Mouse (Mus musculus): ENCODE data around the gene Ampd2. TPM values are rescaled to one million over a fixed set of nuclear protein-coding genes. Genes with fewer than 3 reads are reported as not detected.
A peak's percentile ranks its signal among the peaks of the same experiment; 100 is the strongest.

Gene Ampd2
- 35.3 and 36.7 TPM in 2 replicates for total RNA-seq (2017)

GRCm38 (mm10) chr3:108086470-108086979 lies at the start of gene Ampd2:
Gene Ampd2, minus strand, starts transcription at chr3:108086651.
- peak; percentile 43 for ATAC-seq (replicated peaks; ENCODE audit: low read depth, poor library complexity, severe bottlenecking)

- peak; percentile 45; the same call in 1 of the 2 replicates for ATAC-seq (replicated peaks; ENCODE audit: low read depth, poor library complexity, severe bottlenecking)
These were observed 48.2 kb upstream of the Ampd2 start for GRCm38 (mm10) chr3:108134701-108135100.

GRCm38 (mm10) chr3:108132484-108132883 lies 46.0 kb upstream of the Ampd2 start:
- peak; percentile 36 for ATAC-seq (replicated peaks; ENCODE audit: low read depth, poor library complexity, severe bottlenecking)

DNA sequence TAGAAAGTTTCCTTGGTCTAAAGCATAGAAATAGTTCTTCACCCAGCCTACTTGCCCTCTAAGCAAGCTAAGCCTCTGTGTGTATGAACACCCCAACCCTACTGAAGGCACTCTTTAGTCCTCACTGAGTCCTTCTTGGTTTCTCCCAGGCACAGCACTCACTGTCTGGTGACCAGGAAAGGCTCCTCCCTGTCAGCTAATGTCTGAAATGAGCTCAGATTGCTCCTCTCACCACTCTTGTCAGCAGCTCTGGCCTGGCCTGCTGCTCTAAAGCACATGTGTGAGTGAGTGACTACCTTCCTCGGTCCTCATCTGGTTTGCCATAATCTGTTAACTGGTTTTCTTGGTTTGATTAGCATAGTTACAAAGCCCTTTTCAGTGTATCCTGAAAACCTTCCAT lies 45.4 kb upstream of the Ampd2 start:
- ATAC-seq (replicated peaks; ENCODE audit: low read depth, poor library complexity, severe bottlenecking) = no peak

DNA sequence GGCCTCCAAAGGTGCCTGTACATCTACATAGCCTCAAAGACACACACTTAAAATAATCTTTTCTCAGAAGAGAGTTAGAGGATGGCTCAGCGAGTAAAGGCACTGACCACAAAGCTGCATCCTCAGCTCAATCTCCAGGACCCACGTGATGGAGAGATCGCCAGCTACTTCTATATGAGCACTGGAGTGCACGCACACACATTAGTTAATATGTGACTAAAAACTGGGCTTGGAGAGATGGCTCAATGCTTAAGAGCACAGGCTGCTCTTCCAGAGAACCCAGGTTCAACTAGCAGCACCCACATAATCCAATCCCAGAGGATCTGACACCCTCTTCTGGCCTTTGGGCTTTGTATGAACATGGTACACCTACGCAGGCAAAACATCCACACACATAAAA lies 44.8 kb upstream of the Ampd2 start:
- no peak for ATAC-seq (replicated peaks; ENCODE audit: low read depth, poor library complexity, severe bottlenecking)

DNA sequence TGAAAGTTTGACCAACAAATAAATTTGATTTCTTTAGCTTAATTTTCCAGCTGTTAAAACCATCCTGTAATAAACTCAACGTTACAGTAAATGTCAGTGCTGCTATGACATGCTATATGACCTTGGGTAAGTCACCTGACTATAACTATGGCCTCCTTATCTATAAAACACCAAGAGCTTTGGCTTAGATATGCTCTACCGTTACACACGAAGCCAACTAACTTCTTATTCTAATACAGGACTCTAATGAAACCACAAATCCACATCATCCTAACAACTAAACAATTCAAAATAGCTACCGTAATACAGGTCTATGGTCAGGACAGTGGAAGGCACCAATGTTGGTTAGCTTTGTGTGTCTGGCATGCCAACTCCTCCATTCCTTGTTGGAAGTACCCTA lies 43.4 kb upstream of the Ampd2 start:
- ATAC-seq (replicated peaks; ENCODE audit: low read depth, poor library complexity, severe bottlenecking) = no peak

- no peak for ATAC-seq (replicated peaks; ENCODE audit: low read depth, poor library complexity, severe bottlenecking)
These were observed 42.9 kb upstream of the Ampd2 start for GRCm38 (mm10) chr3:108129367-108129766.

- ATAC-seq (replicated peaks; ENCODE audit: low read depth, poor library complexity, severe bottlenecking) = no peak
These were observed 42.1 kb upstream of the Ampd2 start for GRCm38 (mm10) chr3:108128520-108128919.

GRCm38 (mm10) chr3:108126327-108126726 lies 39.9 kb upstream of the Ampd2 start:
- no peak for ATAC-seq (replicated peaks; ENCODE audit: low read depth, poor library complexity, severe bottlenecking)

- ATAC-seq (replicated peaks; ENCODE audit: low read depth, poor library complexity, severe bottlenecking) = no peak
These were observed 37.7 kb upstream of the Ampd2 start for GRCm38 (mm10) chr3:108124131-108124530.

GRCm38 (mm10) chr3:108123242-108123641 lies 36.8 kb upstream of the Ampd2 start:
- ATAC-seq (replicated peaks; ENCODE audit: low read depth, poor library complexity, severe bottlenecking) = no peak

DNA sequence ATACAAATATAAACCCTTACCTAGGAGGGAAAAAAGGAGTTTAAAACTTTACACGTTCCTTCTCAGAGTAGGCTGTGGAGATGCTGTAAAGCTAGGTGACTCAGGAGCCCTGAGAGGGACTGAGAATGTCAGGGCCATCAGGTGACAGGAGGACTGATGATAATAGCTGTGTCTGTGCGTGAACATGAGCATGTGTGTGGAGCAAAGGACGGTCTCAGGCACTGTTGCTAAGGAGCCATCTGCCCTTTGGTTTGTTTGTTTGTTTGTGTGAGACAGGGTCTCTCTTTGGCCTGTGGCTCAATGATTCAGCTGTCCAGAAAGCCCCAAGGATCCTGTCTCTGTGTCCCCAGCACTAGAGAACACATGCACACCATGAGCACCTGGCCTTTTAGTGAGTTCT lies 34.6 kb upstream of the Ampd2 start:
- no peak for ATAC-seq (replicated peaks; ENCODE audit: low read depth, poor library complexity, severe bottlenecking)

DNA sequence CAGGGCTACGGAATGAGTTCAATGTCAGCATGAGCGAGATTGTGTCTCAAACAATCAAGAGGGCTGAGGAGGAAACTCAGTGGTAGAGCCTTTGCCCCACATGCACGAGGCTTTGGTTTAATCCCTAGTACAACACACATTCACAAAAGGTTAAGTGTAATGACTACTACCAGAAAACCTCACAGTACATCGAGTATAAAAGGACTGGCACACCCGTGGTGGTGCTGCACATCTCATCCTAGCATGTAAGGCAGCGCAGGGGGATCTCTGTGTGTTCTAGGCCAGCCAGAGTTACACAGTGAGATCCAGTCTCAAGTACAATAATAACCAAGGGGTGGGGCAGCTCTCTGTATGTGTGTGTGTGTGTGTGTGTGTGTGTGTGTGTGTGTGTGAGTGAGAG lies 31.0 kb upstream of the Ampd2 start:
- ATAC-seq (replicated peaks; ENCODE audit: low read depth, poor library complexity, severe bottlenecking) = no peak

GRCm38 (mm10) chr3:108113591-108114289 lies 27.3 kb upstream of the Ampd2 start:
- no peak for ATAC-seq (replicated peaks; ENCODE audit: low read depth, poor library complexity, severe bottlenecking)

DNA sequence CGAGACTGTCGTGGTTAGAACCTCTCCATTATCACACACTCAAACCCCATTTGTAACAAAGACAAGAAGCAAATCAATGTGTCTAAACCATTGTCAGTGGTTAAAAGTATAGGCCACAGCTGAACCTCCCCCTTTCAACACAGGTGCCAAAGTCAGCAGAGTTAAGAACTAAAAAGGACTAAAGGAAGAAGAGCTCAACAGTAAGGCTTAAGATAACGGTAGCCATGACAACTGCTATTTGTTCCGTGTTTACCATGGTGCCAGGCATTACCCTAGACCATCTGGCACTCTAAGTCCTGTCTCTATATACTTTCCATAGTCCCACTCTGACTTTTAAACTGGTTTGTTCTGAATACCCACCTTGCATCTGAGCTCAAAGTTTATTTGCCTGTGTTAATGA lies 26.2 kb upstream of the Ampd2 start:
- ATAC-seq (replicated peaks; ENCODE audit: low read depth, poor library complexity, severe bottlenecking) = peak; percentile 36; the same call in 1 of the 2 replicates

- ATAC-seq (replicated peaks; ENCODE audit: low read depth, poor library complexity, severe bottlenecking) = no peak
These were observed 25.8 kb upstream of the Ampd2 start for GRCm38 (mm10) chr3:108112246-108112645.

GRCm38 (mm10) chr3:108111320-108111719 lies 24.9 kb upstream of the Ampd2 start:
- no peak for ATAC-seq (replicated peaks; ENCODE audit: low read depth, poor library complexity, severe bottlenecking)

- ATAC-seq (replicated peaks; ENCODE audit: low read depth, poor library complexity, severe bottlenecking) = 0 out of 2 replicates have a peak, but pooled peaks have one; percentile 32
These were observed 18.8 kb upstream of the Ampd2 start for GRCm38 (mm10) chr3:108105281-108105680.

DNA sequence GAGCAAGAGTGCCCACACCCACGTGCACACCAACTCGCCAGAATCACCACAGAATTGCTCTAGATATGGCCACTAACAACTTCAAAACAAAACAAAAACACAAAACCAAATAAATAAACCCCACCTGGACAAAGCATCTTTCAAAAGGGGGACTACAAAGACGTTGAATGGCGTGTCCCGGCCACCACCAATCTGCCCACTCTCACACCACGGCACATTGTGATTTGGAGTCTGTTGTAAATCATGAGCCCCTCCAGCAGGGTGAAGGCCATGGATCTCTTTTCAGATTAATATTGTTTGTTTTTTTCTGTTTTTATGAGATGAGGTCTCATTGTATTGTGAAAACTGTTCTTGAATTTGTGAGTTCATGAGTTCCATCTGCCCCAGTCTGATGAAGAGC lies 15.6 kb upstream of the Ampd2 start:
- ATAC-seq (replicated peaks; ENCODE audit: low read depth, poor library complexity, severe bottlenecking) = no peak

DNA sequence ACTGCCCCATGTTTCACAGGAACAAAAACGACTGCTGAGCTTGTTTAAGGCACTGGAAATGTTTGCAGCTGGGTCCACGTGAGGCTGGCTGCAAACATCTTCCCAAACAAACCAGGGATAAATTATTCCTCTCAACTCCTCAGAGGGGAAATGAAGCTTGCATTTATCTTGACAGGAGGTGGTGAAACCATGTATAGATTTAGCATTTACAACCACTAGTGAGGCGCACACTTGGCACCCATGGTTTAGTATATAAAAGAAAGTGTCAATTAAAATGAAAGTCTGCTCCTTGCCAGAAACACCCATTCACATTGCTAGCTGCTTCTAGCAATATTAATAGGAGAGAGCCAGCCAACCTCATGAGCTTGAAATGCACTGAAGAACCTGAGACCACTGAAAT lies 15.1 kb upstream of the Ampd2 start:
- no peak for ATAC-seq (replicated peaks; ENCODE audit: low read depth, poor library complexity, severe bottlenecking)

DNA sequence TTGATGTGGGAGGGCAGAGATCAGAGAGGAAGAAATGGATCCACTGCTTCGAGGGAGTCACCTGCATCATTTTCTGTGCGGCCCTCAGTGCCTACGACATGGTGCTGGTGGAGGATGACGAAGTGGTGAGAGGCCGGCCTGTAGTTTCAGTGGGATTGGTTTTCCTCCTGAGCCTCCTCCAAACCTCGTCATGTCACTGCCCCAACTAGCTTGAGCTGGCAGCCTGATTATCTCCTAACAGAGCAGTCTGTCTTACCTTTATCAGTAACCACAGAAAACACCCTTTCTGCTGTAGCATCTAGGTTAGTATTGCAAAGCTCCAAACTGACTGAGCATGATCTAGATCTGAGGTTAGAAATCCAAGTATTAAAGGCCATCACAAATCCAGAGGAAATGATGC lies 11.9 kb upstream of the Ampd2 start:
- no peak for ATAC-seq (replicated peaks; ENCODE audit: low read depth, poor library complexity, severe bottlenecking)

DNA sequence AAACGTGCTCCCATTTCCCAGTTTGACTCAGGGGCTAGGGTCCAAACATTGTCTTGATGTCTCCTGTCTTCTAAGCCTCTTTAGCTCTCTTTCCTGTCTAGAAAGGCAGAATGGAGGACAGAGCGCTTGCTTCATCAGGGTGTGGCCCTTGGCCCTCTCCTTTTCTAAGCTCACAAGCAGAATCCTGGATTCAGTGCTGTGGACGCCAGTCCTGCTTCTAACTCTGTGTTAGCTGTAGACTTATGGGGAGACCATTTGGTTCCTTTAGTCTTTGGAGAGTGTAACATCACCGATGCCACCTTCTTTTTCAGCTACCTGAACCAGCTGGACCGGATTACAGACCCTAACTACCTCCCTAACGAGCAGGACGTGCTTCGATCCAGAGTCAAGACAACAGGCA lies 11.2 kb upstream of the Ampd2 start:
- ATAC-seq (replicated peaks; ENCODE audit: low read depth, poor library complexity, severe bottlenecking) = no peak
